Mouse (Mus musculus): ENCODE data around the gene Sct. TPM values are rescaled to one million over a fixed set of nuclear protein-coding genes. Genes with fewer than 3 reads are reported as not detected.

Gene Sct
- polyA plus RNA-seq (2017; shearing (Covaris generic)) = not detected

DNA sequence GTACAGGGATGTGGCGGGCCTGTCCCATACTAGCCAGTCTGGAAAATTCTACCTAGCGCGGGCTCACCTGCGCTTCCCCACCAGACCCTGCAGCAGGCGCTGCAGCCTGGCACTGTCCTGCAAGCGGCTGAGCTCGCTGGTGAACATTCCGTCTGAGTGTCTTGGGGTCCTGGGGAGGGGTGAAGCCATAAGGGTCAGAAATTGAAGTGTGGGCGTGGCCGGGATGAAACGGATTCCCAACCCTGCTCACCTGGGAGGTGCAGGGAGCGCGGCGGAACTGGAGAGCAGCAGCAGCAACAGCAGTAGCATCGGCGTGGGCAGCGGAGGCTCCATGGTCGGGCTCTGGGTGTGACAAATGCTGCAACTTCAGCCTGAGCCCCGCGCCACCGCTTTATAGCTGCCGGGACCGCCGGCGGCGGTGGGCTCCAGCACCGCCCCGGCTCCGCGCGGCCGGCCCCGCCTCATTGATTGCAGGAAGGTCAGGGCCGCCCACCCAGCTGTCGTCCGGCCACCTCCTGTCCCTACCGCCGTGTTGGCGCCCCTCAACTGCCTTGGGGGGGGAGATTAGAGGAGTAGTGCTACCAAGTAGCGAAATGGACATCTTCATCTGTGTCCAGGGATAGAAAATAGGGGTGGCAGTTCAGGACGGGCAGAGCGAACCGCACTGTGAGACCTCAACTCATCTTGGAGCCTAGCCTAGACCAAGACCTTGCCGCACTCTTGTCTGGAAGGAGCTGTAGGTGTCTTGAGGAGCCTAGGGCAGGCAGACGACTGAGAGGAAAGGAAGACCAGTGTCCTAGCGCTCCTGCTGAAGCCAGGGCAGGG, at the start of gene Sct:
Gene Sct, minus strand, starts transcription at position 368 of the 825 bp plus-strand sequence.

DNA sequence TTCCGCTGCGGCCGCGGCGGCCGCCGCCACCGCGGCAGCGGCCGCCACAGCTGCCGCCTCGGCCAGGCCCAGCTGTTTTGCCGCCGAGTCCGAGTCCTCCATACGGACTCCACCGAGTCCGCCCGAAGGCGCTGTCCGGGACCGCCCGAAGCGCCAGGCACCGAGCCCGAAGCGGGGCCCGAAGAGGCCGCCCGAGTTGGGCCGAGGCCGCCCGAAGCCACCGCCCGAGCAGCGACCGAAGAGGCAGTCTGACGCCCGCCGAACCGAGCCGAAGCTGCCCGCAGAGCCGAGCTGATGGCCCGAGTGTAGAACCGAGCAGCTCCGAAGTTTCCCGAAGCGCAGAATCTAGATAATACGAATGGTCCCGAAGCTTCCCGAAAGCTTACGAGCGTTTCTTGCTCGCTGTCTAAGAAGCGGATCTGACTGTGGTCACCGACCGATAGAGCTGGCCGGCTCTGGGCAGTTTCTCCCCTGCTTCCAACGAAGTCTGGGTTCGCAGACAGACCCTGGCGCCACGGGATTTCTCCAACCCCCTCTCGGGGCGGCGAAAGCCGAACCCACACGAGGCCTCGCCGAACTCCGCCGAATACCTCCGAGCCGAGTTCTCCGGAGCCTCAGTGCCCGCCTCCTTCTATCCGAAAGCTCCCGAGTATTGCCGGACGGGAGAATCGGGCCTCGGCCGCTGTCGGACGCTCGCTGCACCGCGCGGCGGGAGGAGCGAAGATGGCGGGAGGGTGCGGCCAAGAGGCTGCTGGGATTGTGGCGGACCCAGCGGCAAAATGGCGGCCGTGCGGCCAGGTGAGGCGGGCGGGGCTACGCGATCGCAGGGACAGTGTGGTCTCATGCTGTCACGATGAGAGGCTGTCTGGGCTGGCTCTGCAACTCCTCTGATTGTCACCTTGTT, 48.8 kb upstream of the Sct start, which contains the start of the genes Deaf1 and Tmem80:
Gene Deaf1, minus strand, starts transcription at position 222 of the 904 bp plus-strand sequence.
Gene Tmem80, plus strand, starts transcription at position 271 of the 904 bp plus-strand sequence.

GRCm38 (mm10) chr7:141291921-141292582, 13.1 kb upstream of the Sct start, which contains the start of gene Drd4:
TSS of gene Drd4 (plus strand) at chr7:141292006.

GRCm38 (mm10) chr7:141276546-141276945, 2.4 kb downstream of the Sct start, which contains the start of gene Cdhr5:
TSS of gene Cdhr5 (minus strand) at chr7:141276786.

DNA sequence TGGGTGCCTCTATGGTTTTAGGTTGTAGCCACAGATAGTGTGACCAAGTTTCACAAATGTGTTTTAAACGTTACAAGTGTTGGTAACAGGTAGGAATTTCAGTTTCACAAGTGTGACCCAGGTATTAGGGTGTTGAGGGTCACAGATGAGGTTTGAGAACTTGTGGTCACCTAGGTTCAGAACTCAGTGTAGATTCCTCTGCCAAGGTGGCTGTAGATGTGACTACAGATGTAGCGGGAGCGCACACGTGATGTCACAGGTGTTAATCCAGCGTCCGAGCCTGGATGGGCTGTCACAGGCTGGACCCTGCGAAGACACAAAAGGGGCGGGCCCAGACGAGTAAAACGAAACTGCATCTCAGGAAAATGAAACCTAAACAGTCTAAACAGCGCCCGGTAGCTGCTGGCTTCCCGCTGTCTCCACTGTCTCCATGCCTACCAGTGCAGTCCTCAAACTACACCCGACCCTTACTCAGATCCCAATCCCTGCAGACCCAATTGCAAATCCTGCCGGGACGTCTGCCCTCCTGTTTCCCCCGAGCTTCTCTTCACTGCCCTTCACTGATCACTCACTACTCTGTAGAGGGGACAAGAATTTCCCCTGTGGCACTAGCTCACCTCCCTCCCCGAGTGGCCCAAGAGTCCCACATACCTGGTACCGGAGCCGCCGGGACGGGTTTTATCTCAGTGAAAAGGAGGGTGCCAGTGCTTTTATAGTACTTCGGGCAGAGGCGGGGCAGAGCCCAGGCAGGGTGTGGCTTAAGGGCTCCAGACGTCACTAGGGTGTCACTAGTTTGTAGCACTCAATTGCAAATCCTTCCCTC, 13.0 kb downstream of the Sct start, which contains the start of gene Irf7:
Gene Irf7, minus strand, starts transcription at position 743 of the 823 bp plus-strand sequence.

Other genes with a start within 250 kb of the Sct start
- gene B4galnt4, start 218.0 kb downstream of the Sct start, polyA plus RNA-seq (2017; shearing (Covaris generic)) = 13.8 TPM
- gene Pkp3, start 200.9 kb downstream of the Sct start, polyA plus RNA-seq (2017; shearing (Covaris generic)) = 330 TPM
- 240 TPM for gene Sigirr, start 178.6 kb downstream of the Sct start, polyA plus RNA-seq (2017; shearing (Covaris generic))
- 0.54 TPM for gene Ano9, start 161.3 kb downstream of the Sct start, polyA plus RNA-seq (2017; shearing (Covaris generic))
- 17.4 TPM for gene Ptdss2, start 156.8 kb downstream of the Sct start, polyA plus RNA-seq (2017; shearing (Covaris generic))
- gene Rnh1, start 106.3 kb downstream of the Sct start, polyA plus RNA-seq (2017; shearing (Covaris generic)) = 160 TPM
- gene Hras, start 85.1 kb downstream of the Sct start, polyA plus RNA-seq (2017; shearing (Covaris generic)) = 4.6 TPM
- gene Lrrc56, start 85.0 kb downstream of the Sct start, polyA plus RNA-seq (2017; shearing (Covaris generic)) = 3.6 TPM
- 14.3 TPM for gene Lmntd2, start 65.1 kb downstream of the Sct start, polyA plus RNA-seq (2017; shearing (Covaris generic))
- 22.1 TPM for gene Rassf7, start 63.3 kb downstream of the Sct start, polyA plus RNA-seq (2017; shearing (Covaris generic))
- gene Phrf1, start 50.3 kb downstream of the Sct start, polyA plus RNA-seq (2017; shearing (Covaris generic)) = 130 TPM
- 110 TPM for gene Irf7, start 12.7 kb downstream of the Sct start, polyA plus RNA-seq (2017; shearing (Covaris generic))
- gene Cdhr5, start 2.3 kb downstream of the Sct start, polyA plus RNA-seq (2017; shearing (Covaris generic)) = not detected
- gene Drd4, start 12.9 kb upstream of the Sct start, polyA plus RNA-seq (2017; shearing (Covaris generic)) = not detected
- 14.8 TPM for gene Deaf1, start 48.6 kb upstream of the Sct start, polyA plus RNA-seq (2017; shearing (Covaris generic))
- gene Tmem80, start 48.6 kb upstream of the Sct start, polyA plus RNA-seq (2017; shearing (Covaris generic)) = 37.9 TPM
- not detected for gene Eps8l2, start 59.7 kb upstream of the Sct start, polyA plus RNA-seq (2017; shearing (Covaris generic))
- gene Taldo1, start 113.1 kb upstream of the Sct start, polyA plus RNA-seq (2017; shearing (Covaris generic)) = 364 TPM
- gene Gatd1, start 135.0 kb upstream of the Sct start, polyA plus RNA-seq (2017; shearing (Covaris generic)) = 82.8 TPM
- gene Cend1, start 150.4 kb upstream of the Sct start, polyA plus RNA-seq (2017; shearing (Covaris generic)) = 0.38 TPM
- gene Slc25a22, start 158.8 kb upstream of the Sct start, polyA plus RNA-seq (2017; shearing (Covaris generic)) = 75.3 TPM
- 10.2 TPM for gene Pidd1, start 164.9 kb upstream of the Sct start, polyA plus RNA-seq (2017; shearing (Covaris generic))
- 1,938 TPM for gene Rplp2, start 168.2 kb upstream of the Sct start, polyA plus RNA-seq (2017; shearing (Covaris generic))
- gene Pnpla2, start 176.1 kb upstream of the Sct start, polyA plus RNA-seq (2017; shearing (Covaris generic)) = 87.0 TPM
- gene Cracr2b, start 182.0 kb upstream of the Sct start, polyA plus RNA-seq (2017; shearing (Covaris generic)) = 0.62 TPM
- gene Cd151, start 188.3 kb upstream of the Sct start, polyA plus RNA-seq (2017; shearing (Covaris generic)) = 7.4 TPM
- 30.8 TPM for gene Polr2l, start 196.0 kb upstream of the Sct start, polyA plus RNA-seq (2017; shearing (Covaris generic))
- gene Tspan4, start 196.1 kb upstream of the Sct start, polyA plus RNA-seq (2017; shearing (Covaris generic)) = 3.1 TPM

Data from activated CD4-positive, CD25-positive, alpha-beta regulatory T cell, adult 9 weeks (primary cell).